Comparison of ENCODE assay signal across 18 mouse cellular contexts in the genomic region with DNA sequence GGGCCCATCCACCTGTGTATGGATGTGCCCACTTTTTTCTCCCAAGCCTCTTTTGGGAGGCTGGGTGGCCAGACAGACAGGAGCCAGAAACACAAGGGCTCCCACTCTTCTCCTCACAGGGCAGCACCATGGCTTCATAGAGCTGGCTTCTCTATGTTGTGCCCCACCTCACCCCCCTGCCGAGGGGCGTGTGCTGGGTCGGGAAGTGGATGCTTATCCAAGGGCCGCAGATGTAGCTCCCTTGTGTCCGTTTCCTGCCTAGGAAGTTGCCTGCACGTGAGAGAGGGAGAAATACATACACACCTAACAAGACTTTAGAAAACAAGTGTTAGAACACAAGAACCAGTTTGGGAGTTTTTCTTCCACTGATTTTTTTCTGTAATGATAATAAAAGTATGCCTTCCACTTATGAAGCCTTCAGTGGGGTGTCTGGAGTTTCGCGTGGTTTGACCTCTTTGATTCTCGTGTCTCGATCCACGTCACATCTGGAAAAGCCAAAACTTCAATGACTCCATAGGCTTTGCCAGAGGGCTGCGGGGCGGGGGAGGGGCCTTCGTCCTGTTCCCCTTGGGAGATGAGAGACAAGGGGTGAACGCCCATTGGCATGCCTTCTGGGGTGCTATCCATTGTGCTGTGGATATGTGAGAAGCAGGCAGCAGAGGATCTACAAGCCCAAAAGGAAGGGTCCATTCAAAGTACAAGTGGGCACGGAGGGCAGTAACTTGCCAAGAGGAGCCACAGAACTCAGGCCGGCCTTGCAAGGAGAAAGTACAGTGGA. TPM values are rescaled to one million over a fixed set of nuclear protein-coding genes. Genes with fewer than 3 reads are reported as not detected.
DNase-seq lines count a peak whose midpoint lies in the region; ATAC-seq lines count a peak whose summit lies in the region.
"Had no signal": no experiment of that assay in that cellular context is flagged by ENCODE, and none has a peak within 500 bp of the region (broad histone marks: within the 10 kb centered on the region; RNA-seq: fewer than 3 reads in every experiment).

No protein-coding gene starts in this region.

- no peak overlapping the region for H3K9ac ChIP-seq in heart, embryonic 16.5 days (ENCODE audit: low read length)
- H3K9ac ChIP-seq in embryonic facial prominence, embryonic 13.5 days, result 0 out of 2 replicates have a peak overlapping the region, but pooled peaks have one; percentile 16
- no peak overlapping the region for H3K9ac ChIP-seq in lung, embryonic 16.5 days (ENCODE audit: low read length)
- H3K9ac ChIP-seq: limb, embryonic 13.5 days; stomach, embryonic 15.5 days had no signal

- peaks cover 17% of the 10 kb centered on the region for H3K36me3 ChIP-seq in heart, embryonic 16.5 days (ENCODE audit: control insufficient read depth, insufficient read depth)
- H3K36me3 ChIP-seq in embryonic facial prominence, embryonic 13.5 days, result peaks cover 23% of the 10 kb centered on the region
- H3K36me3 ChIP-seq in lung, embryonic 16.5 days (ENCODE audit: control insufficient read depth, insufficient read depth, low read length), result peaks cover 14% of the 10 kb centered on the region

- ATAC-seq in heart, embryonic 16.5 days (replicated peaks; ENCODE audit: extremely low read depth, insufficient read depth, low FRiP score), result no peak
- ATAC-seq in embryonic facial prominence, embryonic 13.5 days (ENCODE audit: insufficient number of reproducible peaks, insufficient read depth, low FRiP score, low TSS enrichment, low read depth), result no peak
- no peak for ATAC-seq in lung, embryonic 16.5 days (ENCODE audit: low read depth)
- ATAC-seq: hindbrain, postnatal 0 days had no signal

- no peak overlapping the region for H3K4me2 ChIP-seq in heart, embryonic 16.5 days (ENCODE audit: low read depth, low read length)
- no peak overlapping the region for H3K4me2 ChIP-seq in embryonic facial prominence, embryonic 13.5 days
- H3K4me2 ChIP-seq in lung, embryonic 16.5 days (ENCODE audit: low read depth, low read length), result no peak overlapping the region
- H3K4me2 ChIP-seq: limb, embryonic 13.5 days; midbrain, embryonic 11.5 days; stomach, embryonic 15.5 days had no signal

- H3K9me3 ChIP-seq in heart, embryonic 16.5 days (replicated peaks; ENCODE audit: control insufficient read depth, low read length), result no peaks in the 10 kb centered on the region
- no peaks in the 10 kb centered on the region for H3K9me3 ChIP-seq in embryonic facial prominence, embryonic 13.5 days
- no peaks in the 10 kb centered on the region for H3K9me3 ChIP-seq in lung, embryonic 16.5 days (ENCODE audit: control insufficient read depth, low read length)
- H3K9me3 ChIP-seq: limb, embryonic 13.5 days; stomach, embryonic 15.5 days had no signal

- H3K27me3 ChIP-seq in heart, embryonic 16.5 days (ENCODE audit: control insufficient read depth, insufficient read depth, low read length), result no peaks in the 10 kb centered on the region
- H3K27me3 ChIP-seq in embryonic facial prominence, embryonic 13.5 days, result no peaks in the 10 kb centered on the region
- H3K27me3 ChIP-seq in lung, embryonic 16.5 days (ENCODE audit: control insufficient read depth, insufficient read depth, low read depth, low read length), result no peaks in the 10 kb centered on the region
- H3K27me3 ChIP-seq: limb, embryonic 13.5 days; stomach, embryonic 15.5 days had no signal

- no peak overlapping the region for H3K4me3 ChIP-seq in heart, embryonic 16.5 days (ENCODE audit: low read length)
- no peak overlapping the region for H3K4me3 ChIP-seq in embryonic facial prominence, embryonic 13.5 days
- no peak overlapping the region for H3K4me3 ChIP-seq in lung, embryonic 16.5 days (ENCODE audit: low read length)
- H3K4me3 ChIP-seq: limb, embryonic 13.5 days; stomach, embryonic 15.5 days had no signal

- no peak for DNase-seq in heart, adult 8-10 months (ENCODE audit: low spot score)
- peak; percentile 51 for DNase-seq in liver
- no peak for DNase-seq in frontal cortex, postnatal 25 days (ENCODE audit: low spot score in 2 of 2)
- DNase-seq in cerebellum, postnatal 14 days, result no peak
- no peak for DNase-seq in kidney, adult 18-20 months
- DNase-seq: adrenal gland, postnatal 10 days; cerebellum, adult 9-11 months; kidney, postnatal 36 days; layer of hippocampus, postnatal 36 days; thymus, postnatal 36 days had no signal

- peaks cover 42% of the 10 kb centered on the region for H3K4me1 ChIP-seq in heart, embryonic 16.5 days (ENCODE audit: control insufficient read depth, insufficient read depth, low read length)
- H3K4me1 ChIP-seq in embryonic facial prominence, embryonic 13.5 days, result peaks cover 34% of the 10 kb centered on the region
- peaks cover 27% of the 10 kb centered on the region for H3K4me1 ChIP-seq in lung, embryonic 16.5 days (replicated peaks; ENCODE audit: control insufficient read depth, insufficient read depth, low read length)

- H3K27ac ChIP-seq in heart, embryonic 16.5 days (ENCODE audit: low read length), result peak overlapping the region; percentile 11
- no peak overlapping the region for H3K27ac ChIP-seq in embryonic facial prominence, embryonic 13.5 days
- H3K27ac ChIP-seq in lung, embryonic 16.5 days (ENCODE audit: low read length), result peak overlapping the region; percentile 64
- H3K27ac ChIP-seq: hindbrain, postnatal 0 days; limb, embryonic 13.5 days; stomach, embryonic 15.5 days had no signal

- WGBS in heart, embryonic 16.5 days, result 72% methylated on average over 17 of the region's 17 CpGs
- WGBS in embryonic facial prominence, embryonic 13.5 days, result 79% methylated on average over 17 of the region's 17 CpGs
- WGBS in lung, embryonic 16.5 days, result 69% methylated on average over 17 of the region's 17 CpGs

RNA-seq across cellular contexts. Expression of a gene that starts 5.9 kb away (rescaled TPM):
- polyA plus RNA-seq in heart, embryonic 16.5 days (2015; fragmentation: Nextera tagmentation; extraction: Ambion mirVana), result 43.4 and 44.4 TPM in 2 replicates
- 100 to 1,000 TPM in 3 of 4 experiments, 10 to 100 TPM in 1; 87.1 to 234 (median 146) TPM for total RNA-seq in heart, adult 8-10 months (2022)
- 9.3 and 12.4 TPM in 2 replicates for polyA plus RNA-seq in embryonic facial prominence, embryonic 13.5 days (2015; fragmentation: Nextera tagmentation; extraction: Ambion mirVana)
- polyA plus RNA-seq in lung, embryonic 16.5 days (2015; fragmentation: Nextera tagmentation; extraction: Ambion mirVana), result 19.3 and 20.5 TPM in 2 replicates

RNA-seq across cellular contexts. Expression of a gene that starts 12.1 kb away (rescaled TPM):
- 11.4 and 13.1 TPM in 2 replicates for polyA plus RNA-seq in heart, embryonic 16.5 days (2015; fragmentation: Nextera tagmentation; extraction: Ambion mirVana)
- total RNA-seq in heart, adult 8-10 months (2022), result 10 to 100 TPM; 27.2 to 38.4 (median 32.0) TPM
- 7.6 and 10.7 TPM in 2 replicates for polyA plus RNA-seq in embryonic facial prominence, embryonic 13.5 days (2015; fragmentation: Nextera tagmentation; extraction: Ambion mirVana)
- 17.8 and 20.6 TPM in 2 replicates for polyA plus RNA-seq in lung, embryonic 16.5 days (2015; fragmentation: Nextera tagmentation; extraction: Ambion mirVana)

RNA-seq across cellular contexts. Expression of a gene that starts 36.4 kb away (rescaled TPM):
- polyA plus RNA-seq in heart, embryonic 16.5 days (2015; fragmentation: Nextera tagmentation; extraction: Ambion mirVana), result 10.2 and 14.4 TPM in 2 replicates
- 10 to 100 TPM; 17.3 to 24.0 (median 19.9) TPM for total RNA-seq in heart, adult 8-10 months (2022)
- 11.4 and 12.1 TPM in 2 replicates for polyA plus RNA-seq in embryonic facial prominence, embryonic 13.5 days (2015; fragmentation: Nextera tagmentation; extraction: Ambion mirVana)
- 11.5 and 12.4 TPM in 2 replicates for polyA plus RNA-seq in lung, embryonic 16.5 days (2015; fragmentation: Nextera tagmentation; extraction: Ambion mirVana)

RNA-seq across cellular contexts. Expression of a gene that starts 38.7 kb away (rescaled TPM):
- polyA plus RNA-seq in heart, embryonic 16.5 days (2015; fragmentation: Nextera tagmentation; extraction: Ambion mirVana), result 1.2 and 1.5 TPM in 2 replicates
- 10 to 100 TPM in 1 of 4 experiments, 1 to 10 TPM in 3; 5.6 to 10.3 (median 6.4) TPM for total RNA-seq in heart, adult 8-10 months (2022)
- 1.2 and 1.5 TPM in 2 replicates for polyA plus RNA-seq in embryonic facial prominence, embryonic 13.5 days (2015; fragmentation: Nextera tagmentation; extraction: Ambion mirVana)
- polyA plus RNA-seq in lung, embryonic 16.5 days (2015; fragmentation: Nextera tagmentation; extraction: Ambion mirVana), result 0.83 and 0.85 TPM in 2 replicates
- total RNA-seq: neutrophil, adult 5-6 weeks had no signal
